ENCODE assay signal across 8 mouse cellular contexts in the genomic region with DNA sequence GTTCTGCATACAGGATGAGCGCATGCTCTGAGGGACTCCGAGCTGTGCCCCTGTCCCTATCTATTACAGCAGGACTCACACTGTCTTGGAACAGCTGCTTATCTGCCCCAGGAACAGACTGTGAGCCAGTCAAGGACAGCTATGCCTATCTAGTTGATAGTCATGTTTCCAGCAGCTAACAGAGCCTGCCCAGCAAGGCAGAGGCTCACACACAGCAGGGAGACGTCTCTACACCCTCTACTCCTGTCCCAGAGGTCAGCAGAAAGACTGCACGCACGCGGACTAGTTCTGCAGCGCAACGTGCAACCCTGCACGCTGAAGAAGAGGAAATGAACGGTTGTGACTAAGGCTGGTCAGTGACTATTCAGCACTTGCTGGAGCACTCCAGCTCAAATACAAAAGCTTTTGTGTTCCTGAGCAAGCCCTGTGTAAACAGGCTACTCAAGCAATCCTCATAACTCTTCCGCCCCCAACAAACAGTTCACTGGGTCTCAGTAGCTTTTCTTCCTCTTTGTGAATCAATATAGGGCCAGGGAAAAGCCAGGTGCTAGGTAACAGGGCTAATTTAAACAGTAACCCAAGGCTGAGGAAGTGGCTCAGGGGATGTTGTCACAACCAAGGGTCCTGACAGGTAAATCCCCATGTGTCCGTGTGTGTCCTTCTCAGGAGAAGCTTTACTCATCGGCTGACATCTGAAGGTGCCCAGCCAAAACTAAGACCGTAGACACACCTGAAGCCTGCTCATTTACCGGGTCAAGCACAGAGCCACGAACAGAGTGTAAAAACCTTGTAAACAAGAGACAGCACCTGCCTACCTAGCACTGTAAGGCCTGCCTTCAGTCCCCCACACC. TPM values are rescaled to one million over a fixed set of nuclear protein-coding genes. Genes with fewer than 3 reads are reported as not detected.
DNase-seq lines count a peak whose midpoint lies in the region; ATAC-seq and TF ChIP-seq lines count a peak whose summit lies in the region.

No protein-coding gene starts in this region.

- H3K4me2 ChIP-seq in forebrain, postnatal 0 days (ENCODE audit: low read depth): 0 out of 2 replicates have a peak overlapping the region, but pooled peaks have one; percentile 10
- peak overlapping the region; percentile 17; the same call in 1 of the 2 replicates for H3K4me2 ChIP-seq in midbrain, embryonic 13.5 days (replicated peaks)

- H3K27ac ChIP-seq in forebrain, postnatal 0 days (ENCODE audit: low read depth, low read length): peak overlapping the region; percentile 48; the same call in 1 of the 2 replicates
- peak overlapping the region; percentile 15; the same call in 1 of the 2 replicates for H3K27ac ChIP-seq in limb, embryonic 10.5 days
- peak overlapping the region; percentile 30; the same call in 1 of the 2 replicates for H3K27ac ChIP-seq in midbrain, embryonic 13.5 days

- 0 out of 2 replicates have a peak, but pooled peaks cover 10% of the 10 kb centered on the region for H3K4me1 ChIP-seq in forebrain, postnatal 0 days (ENCODE audit: insufficient read depth)
- peaks cover 20% of the 10 kb centered on the region for H3K4me1 ChIP-seq in limb, embryonic 10.5 days
- peaks cover 41% of the 10 kb centered on the region for H3K4me1 ChIP-seq in midbrain, embryonic 13.5 days (replicated peaks)

- intact Hi-C loops in heart, postnatal 14 days (cut with DNase I): loop anchor here (5.0 kb wide), 3 partner anchors 82 to 132 kb away; no protein-coding TSS in a partner anchor

- DNase-seq in heart, adult 18-20 months: peak; percentile 52 to 65
- DNase-seq in heart, postnatal 14 days: no peak
- peak; percentile 41 for DNase-seq in adrenal gland, postnatal 25 days
- DNase-seq in forebrain, postnatal 0 days: no peak
- DNase-seq in limb, embryonic 10.5 days (ENCODE audit: low spot score): no peak
- no peak for DNase-seq in right cerebral cortex, adult 2 months (ENCODE audit: low spot score in 2 of 2)
- no peak for DNase-seq in urinary bladder, postnatal 10 days (ENCODE audit: low spot score)

- no peak for TF ChIP-seq CTCF in forebrain, postnatal 0 days (IDR thresholded peaks at IDR 0.05; ENCODE audit: low read depth)

- peak overlapping the region; percentile 18; the same call in 1 of the 2 replicates for H3K9ac ChIP-seq in forebrain, postnatal 0 days
- peak overlapping the region; percentile 16 for H3K9ac ChIP-seq in midbrain, embryonic 13.5 days (replicated peaks)

- H3K4me3 ChIP-seq in forebrain, postnatal 0 days (ENCODE audit: low read depth, low read length): no peak overlapping the region
- H3K4me3 ChIP-seq in limb, embryonic 10.5 days: no peak overlapping the region
- H3K4me3 ChIP-seq in midbrain, embryonic 13.5 days (replicated peaks): no peak overlapping the region

- no peaks in the 10 kb centered on the region for H3K9me3 ChIP-seq in forebrain, postnatal 0 days (ENCODE audit: low read length)
- H3K9me3 ChIP-seq in limb, embryonic 10.5 days (replicated peaks): no peaks in the 10 kb centered on the region
- H3K9me3 ChIP-seq in midbrain, embryonic 13.5 days: no peaks in the 10 kb centered on the region

- no peaks in the 10 kb centered on the region for H3K27me3 ChIP-seq in forebrain, postnatal 0 days (ENCODE audit: insufficient read depth, low read length)
- no peaks in the 10 kb centered on the region for H3K27me3 ChIP-seq in limb, embryonic 10.5 days (ENCODE audit: low read depth, poor library complexity, severe bottlenecking)
- H3K27me3 ChIP-seq in midbrain, embryonic 13.5 days: no peaks in the 10 kb centered on the region

- 56% methylated on average over 16 of the region's 16 CpGs for WGBS in forebrain, postnatal 0 days
- WGBS in limb, embryonic 10.5 days: 84% methylated on average over 16 of the region's 16 CpGs
- 58% methylated on average over 16 of the region's 16 CpGs for WGBS in midbrain, embryonic 13.5 days

- no peaks in the 10 kb centered on the region for H3K36me3 ChIP-seq in forebrain, postnatal 0 days (ENCODE audit: insufficient read depth)
- no peaks in the 10 kb centered on the region for H3K36me3 ChIP-seq in limb, embryonic 10.5 days
- no peaks in the 10 kb centered on the region for H3K36me3 ChIP-seq in midbrain, embryonic 13.5 days

- ATAC-seq in forebrain, postnatal 0 days: no peak
- no peak for ATAC-seq in midbrain, embryonic 13.5 days

RNA-seq across cellular contexts. Expression of a gene that starts 3.4 kb away (rescaled TPM):
- total RNA-seq in heart, adult 18-20 months (2021): 10 to 100 TPM; 34.2 to 40.0 TPM
- total RNA-seq in heart, postnatal 14 days (2021): 10 to 100 TPM; 34.6 to 37.1 TPM
- total RNA-seq in adrenal gland, postnatal 25 days (2021): 181 and 261 TPM in 2 replicates
- 38.2 and 38.5 TPM in 2 replicates for total RNA-seq in forebrain, postnatal 0 days (2014; rRNA removed)
- 17.4 and 26.1 TPM in 2 replicates for polyA plus RNA-seq in forebrain, postnatal 0 days (2015; fragmentation: Nextera tagmentation; extraction: Ambion mirVana)
- 28.7 and 41.0 TPM in 2 replicates for polyA plus RNA-seq in limb, embryonic 10.5 days (2016; fragmentation: Nextera tagmentation; extraction: Ambion mirVana)
- 44.7 and 49.8 TPM in 2 replicates for polyA plus RNA-seq in midbrain, embryonic 13.5 days (2015; fragmentation: Nextera tagmentation; extraction: Ambion mirVana)

Comparison
In these comparisons a context has a peak if more than half of its experiments do, and no peak if none do; other contexts are left out.
1. DNase-seq: peak in heart, adult 18-20 months (2 of 2) and adrenal gland, postnatal 25 days (single experiment); none in heart, postnatal 14 days (0 of 2), forebrain, postnatal 0 days (single experiment), limb, embryonic 10.5 days (single experiment), right cerebral cortex, adult 2 months (0 of 2) and urinary bladder, postnatal 10 days (single experiment).
2. Peak in every context shown above with its lines, with median percentiles within 50 percentile points of each other: H3K27ac ChIP-seq.